Mouse (Mus musculus) stomach, embryonic 14.5 days (tissue): ENCODE data around the gene Krtap16-1. TPM values are rescaled to one million over a fixed set of nuclear protein-coding genes. Genes with fewer than 3 reads are reported as not detected.

ENCODE experiments used
- ATAC-seq: fragments of 200-750 bp; cut with Nextera tagmentation; 2 replicates; pipeline ENCODE4 v1.8.0; 2017; ENCODE audit warnings: low read depth, moderate TSS enrichment; ENCODE audit not compliant: insufficient number of reproducible peaks, insufficient read depth, low FRiP score
- H3K27ac ChIP-seq: fragments of 300-500 bp; sonication (generic); 2 replicates; pipeline ENCODE4 v1.5.1; 2014; ENCODE audit warnings: mild to moderate bottlenecking, low read length, moderate library complexity, mixed read lengths
- H3K27me3 ChIP-seq: fragments of 300-500 bp; sonication (generic); 2 replicates; pipeline ENCODE4 v1.6.1; 2014; ENCODE audit warnings: low read length, control low read depth, mixed read lengths; ENCODE audit not compliant: control insufficient read depth, insufficient read depth
- H3K36me3 ChIP-seq: fragments of 300-500 bp; sonication (generic); 2 replicates; pipeline ENCODE4 v1.6.1; 2014; ENCODE audit warnings: mild to moderate bottlenecking, control low read depth, low read length, moderate library complexity, mixed read lengths; ENCODE audit not compliant: control insufficient read depth, insufficient read depth
- H3K4me1 ChIP-seq: fragments of 300-500 bp; sonication (generic); 2 replicates; pipeline ENCODE4 v1.6.1; 2014; ENCODE audit warnings: low read length, control low read depth, mixed read lengths; ENCODE audit not compliant: control insufficient read depth, insufficient read depth
- H3K4me2 ChIP-seq: fragments of 300-500 bp; sonication (generic); replicated peaks from 2 replicates; pipeline ENCODE4 v1.6.1; 2014; ENCODE audit warnings: low read depth, low read length, control low read depth
- H3K4me3 ChIP-seq: fragments of 300-500 bp; sonication (generic); 2 replicates; pipeline ENCODE4 v1.5.1; 2014; ENCODE audit warnings: low read depth, low read length, control low read depth
- H3K9ac ChIP-seq: fragments of 300-500 bp; sonication (generic); replicated peaks from 2 replicates; pipeline ENCODE4 v1.6.1; 2014; ENCODE audit warnings: low read depth, mild to moderate bottlenecking, control low read depth, low read length, moderate library complexity, mixed read lengths
- H3K9me3 ChIP-seq: fragments of 300-500 bp; sonication (generic); 2 replicates; pipeline ENCODE4 v1.6.1; 2016; ENCODE audit warnings: low read depth, low read length, control low read depth; ENCODE audit not compliant: control insufficient read depth
- WGBS: fragments of 180-500 bp; shearing (Covaris S2); extraction: QIAGEN DNeasy Blood & Tissue Kit; methylation state at CpG from one replicate; pipeline ENCODE4 v1.1.7; 2014; 5-methylcytosine and 5-hydroxymethylcytosine counted together
- polyA plus RNA-seq: library from polyadenylated mRNA; unstranded; fragments of >200 nt; fragmentation: Nextera tagmentation; extraction: Ambion mirVana; gene quantifications from 2 replicates; pipeline ENCODE4 v1.2.1, GENCODE M21; 2014

Krtap16-1 gene
- polyA plus RNA-seq, 1 experiment from 2014 or later: not detected

GRCm38 (mm10) chr11:99935991-99936390 is 50.4 kb downstream of the Krtap16-1 start, which contains the start of gene Krtap31-2:
TSS of gene Krtap31-2 (plus strand) at chr11:99936291.
- no peak within 1 kb of the TSS for H3K4me2 ChIP-seq
- ATAC-seq: no peak
- no peak within 1 kb of the TSS for H3K4me3 ChIP-seq
- no peaks in the 10 kb centered on the region for H3K9me3 ChIP-seq
- WGBS: 93% methylated on average over 1 of the region's 1 CpGs
- H3K4me1 ChIP-seq: no peaks in the 10 kb centered on the region
- H3K36me3 ChIP-seq: no peaks in the 10 kb centered on the region
- H3K27me3 ChIP-seq: no peaks in the 10 kb centered on the region
- no peak within 1 kb of the TSS for H3K9ac ChIP-seq
- H3K27ac ChIP-seq: no peak within 1 kb of the TSS

Other genes starting within 250 kb of the Krtap16-1 start
- gene Gm11595, start 213.7 kb downstream of the Krtap16-1 start, polyA plus RNA-seq: not detected in 2 replicates
- not detected in 2 replicates for gene Krtap4-8, start 205.9 kb downstream of the Krtap16-1 start, polyA plus RNA-seq
- not detected in 2 replicates for gene Krtap4-9, start 201.4 kb downstream of the Krtap16-1 start, polyA plus RNA-seq
- not detected in 2 replicates for gene Gm11596, start 193.1 kb downstream of the Krtap16-1 start, polyA plus RNA-seq
- gene Gm11569, start 187.7 kb downstream of the Krtap16-1 start, polyA plus RNA-seq: not detected in 2 replicates
- gene Gm11554, start 182.2 kb downstream of the Krtap16-1 start, polyA plus RNA-seq: not detected in 2 replicates
- not detected in 2 replicates for gene Krtap4-13, start 176.7 kb downstream of the Krtap16-1 start, polyA plus RNA-seq
- not detected in 2 replicates for gene Gm11564, start 170.9 kb downstream of the Krtap16-1 start, polyA plus RNA-seq
- not detected in 2 replicates for gene 2300003K06Rik, start 148.5 kb downstream of the Krtap16-1 start, polyA plus RNA-seq
- not detected in 2 replicates for gene Krtap4-16, start 135.0 kb downstream of the Krtap16-1 start, polyA plus RNA-seq
- gene Gm11568, start 128.7 kb downstream of the Krtap16-1 start, polyA plus RNA-seq: not detected in 2 replicates
- gene Gm11559, start 122.1 kb downstream of the Krtap16-1 start, polyA plus RNA-seq: not detected in 2 replicates
- gene Krtap9-1, start 113.2 kb downstream of the Krtap16-1 start, polyA plus RNA-seq: not detected in 2 replicates
- not detected in 2 replicates for gene Gm11567, start 107.4 kb downstream of the Krtap16-1 start, polyA plus RNA-seq
- not detected in 2 replicates for gene Krtap31-1, start 78.7 kb downstream of the Krtap16-1 start, polyA plus RNA-seq
- not detected in 2 replicates for gene Gm11565, start 71.8 kb downstream of the Krtap16-1 start, polyA plus RNA-seq
- gene Krtap31-2, start 50.3 kb downstream of the Krtap16-1 start, polyA plus RNA-seq: not detected in 2 replicates
- gene Krtap9-5, start 38.1 kb downstream of the Krtap16-1 start, polyA plus RNA-seq: not detected in 2 replicates
- gene Krtap29-1, start 7.5 kb downstream of the Krtap16-1 start, polyA plus RNA-seq: not detected in 2 replicates
- gene Krtap17-1, start 7.4 kb upstream of the Krtap16-1 start, polyA plus RNA-seq: not detected in 2 replicates
- gene Krt33a, start 29.6 kb upstream of the Krtap16-1 start, polyA plus RNA-seq: not detected in 2 replicates
- 0.26 TPM in 1 of 2 replicates, not detected in the other for gene Krt33b, start 43.3 kb upstream of the Krtap16-1 start, polyA plus RNA-seq
- gene Krt34, start 55.0 kb upstream of the Krtap16-1 start, polyA plus RNA-seq: 0.36 TPM in 1 of 2 replicates, not detected in the other
- 0.67 and 0.69 TPM in 2 replicates for gene Krt31, start 64.0 kb upstream of the Krtap16-1 start, polyA plus RNA-seq
- not detected in 2 replicates for gene Krt32, start 101.6 kb upstream of the Krtap16-1 start, polyA plus RNA-seq
- gene Krt35, start 109.6 kb upstream of the Krtap16-1 start, polyA plus RNA-seq: not detected in 2 replicates
- gene Krt36, start 119.0 kb upstream of the Krtap16-1 start, polyA plus RNA-seq: 0.29 and 0.35 TPM in 2 replicates
- 76.1 and 140 TPM in 2 replicates for gene Krt13, start 135.0 kb upstream of the Krtap16-1 start, polyA plus RNA-seq
- 215 and 241 TPM in 2 replicates for gene Krt15, start 149.3 kb upstream of the Krtap16-1 start, polyA plus RNA-seq
- 387 and 441 TPM in 2 replicates for gene Krt19, start 162.1 kb upstream of the Krtap16-1 start, polyA plus RNA-seq
- not detected in 2 replicates for gene Krt9, start 206.6 kb upstream of the Krtap16-1 start, polyA plus RNA-seq
- gene Krt14, start 221.0 kb upstream of the Krtap16-1 start, polyA plus RNA-seq: 4.8 and 5.0 TPM in 2 replicates